Mouse (Mus musculus): ENCODE data around the gene Nedd9. TPM values are rescaled to one million over a fixed set of nuclear protein-coding genes. Genes with fewer than 3 reads are reported as not detected.
"Not testable (repeated sequence)": the region's sequence is repeated elsewhere in the genome, so short reads cannot be mapped to it uniquely, and the experiment has no call there.

Nedd9 gene
- total RNA-seq, 1 experiment from 2014 or later: 7.3 TPM

DNA sequence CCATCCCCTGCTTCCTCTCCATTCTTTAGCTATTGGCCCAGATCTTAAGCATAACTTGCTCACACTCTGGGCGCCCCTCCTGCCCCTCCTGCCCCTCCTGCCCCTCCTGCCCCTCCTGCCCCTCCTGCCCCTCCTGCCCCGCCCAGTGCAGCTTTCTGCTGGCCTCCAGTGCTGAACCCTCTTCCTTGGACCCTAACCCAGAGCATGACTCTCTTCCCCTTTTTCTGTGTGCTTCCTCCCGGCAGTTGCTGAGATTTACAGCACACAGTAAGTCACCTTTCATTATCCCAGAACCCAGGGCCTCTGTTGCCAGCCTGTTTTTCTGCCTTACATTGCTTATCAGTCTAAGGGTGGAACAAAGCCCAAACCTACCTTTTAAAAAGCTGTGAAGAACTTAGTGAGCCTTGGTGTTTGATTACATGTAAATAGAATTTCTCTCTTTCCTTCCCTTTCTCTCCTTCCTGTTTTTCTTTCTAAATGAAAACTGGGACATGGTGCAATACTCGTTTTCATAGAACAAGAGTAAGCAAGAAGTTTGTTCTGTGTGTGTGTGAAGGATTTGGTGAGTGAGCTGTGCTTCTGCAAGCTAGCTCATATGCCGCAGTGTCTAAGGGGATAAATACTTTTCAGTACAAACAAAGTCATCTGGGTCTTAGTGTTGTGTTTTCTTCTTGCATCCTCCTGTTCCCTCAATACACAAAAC lies 223.7 kb downstream of the Nedd9 start:
- ATAC-seq (replicated peaks; ENCODE audit: low read depth, poor library complexity, severe bottlenecking): 0 out of 2 replicates have a peak, but pooled peaks have one; percentile 52

DNA sequence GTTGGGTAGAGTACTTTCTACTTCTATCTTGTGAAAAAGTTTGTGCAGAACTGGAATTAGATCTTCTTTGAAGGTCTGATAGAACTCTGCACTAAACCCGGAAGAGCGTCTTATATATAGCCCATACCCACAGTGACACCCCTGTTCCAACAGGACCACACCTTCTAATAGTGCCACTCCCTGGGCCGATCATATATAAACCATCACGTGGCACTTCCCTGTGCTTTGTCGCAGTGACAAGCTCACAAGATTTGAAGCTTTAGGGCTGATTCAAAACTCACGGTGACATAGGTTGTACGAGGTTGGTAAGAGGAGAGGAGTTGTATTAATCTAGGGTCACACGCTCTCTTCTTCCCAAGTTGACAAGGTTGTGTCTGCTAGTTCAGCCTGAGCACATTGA lies 225.5 kb downstream of the Nedd9 start:
- not testable (repeated sequence) for ATAC-seq (replicated peaks; ENCODE audit: low read depth, poor library complexity, severe bottlenecking)

Other genes starting within 250 kb of the Nedd9 start
- gene Smim13, start 237.5 kb downstream of the Nedd9 start, total RNA-seq (2017): 20.8 and 22.7 TPM in 2 replicates
- not detected in 2 replicates for gene Gm17364, start 213.4 kb downstream of the Nedd9 start, total RNA-seq (2017)
- 14.7 and 15.7 TPM in 2 replicates for gene Tmem170b, start 118.5 kb upstream of the Nedd9 start, total RNA-seq (2017)

Data from common myeloid progenitor, adult 5-6 weeks (primary cell).